Mouse (Mus musculus) heart, postnatal 4 days (tissue): ENCODE data around the gene Spata7. TPM values are rescaled to one million over a fixed set of nuclear protein-coding genes. Genes with fewer than 3 reads are reported as not detected.
"Not testable (repeated sequence)": the region's sequence is repeated elsewhere in the genome, so short reads cannot be mapped to it uniquely, and the experiment has no call there.

Source experiments
- DNase-seq: peaks from one replicate; pipeline ENCODE4 v3.0.0; 2021
- total RNA-seq, 2 experiments: library from RNA; stranded (reverse); gene quantifications; 2 replicates each; pipeline ENCODE4 v1.2.3; 2021

Gene Spata7
- 10 to 100 TPM in 1 of 2 experiments, 1 to 10 TPM in 1; 9.8 to 10.6 TPM for total RNA-seq

DNA sequence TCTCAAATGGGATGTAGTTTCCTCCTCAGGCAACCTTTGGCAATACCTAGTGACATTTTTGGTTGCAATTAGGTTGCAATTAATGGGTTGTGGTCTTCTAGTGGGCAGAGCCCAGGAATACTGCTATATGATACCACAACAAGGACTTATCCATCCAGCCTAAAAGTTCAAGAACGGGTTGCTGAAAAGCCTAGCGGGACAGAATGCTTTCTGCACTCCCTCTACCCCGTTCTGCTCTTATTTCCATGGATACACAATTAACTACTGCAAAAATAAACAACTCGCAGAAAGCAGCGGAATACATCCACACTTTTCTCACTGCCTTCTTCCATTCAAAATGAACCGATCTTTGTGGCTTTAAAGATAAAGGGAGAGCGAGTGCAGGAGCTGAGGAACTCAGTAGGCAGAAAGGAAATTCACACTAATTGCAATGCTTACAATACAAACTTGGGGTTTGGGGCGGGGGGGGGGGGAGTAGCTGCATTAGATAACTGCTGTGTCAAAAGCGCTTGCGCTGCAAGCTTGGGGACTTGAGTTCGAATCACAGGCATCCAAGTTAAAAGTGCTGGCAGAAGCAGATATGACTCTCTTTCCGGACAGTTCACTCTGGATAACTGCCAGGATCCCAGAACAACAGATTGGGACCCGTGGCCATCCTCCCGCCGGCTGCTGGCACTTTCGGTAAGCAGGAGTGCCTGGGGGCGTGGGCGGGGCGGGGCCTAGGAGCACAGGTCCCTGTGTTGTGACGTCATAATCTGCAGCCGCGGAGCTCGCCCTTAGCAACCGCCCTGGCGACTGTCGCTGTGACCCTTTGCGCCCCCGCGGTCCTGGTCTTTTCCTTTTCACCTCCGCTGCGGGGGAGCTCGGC, at the start of gene Spata7:
Gene Spata7 (plus strand): TSS at position 766 of the 868 bp plus-strand sequence.
- peak; percentile 84 for DNase-seq

DNA sequence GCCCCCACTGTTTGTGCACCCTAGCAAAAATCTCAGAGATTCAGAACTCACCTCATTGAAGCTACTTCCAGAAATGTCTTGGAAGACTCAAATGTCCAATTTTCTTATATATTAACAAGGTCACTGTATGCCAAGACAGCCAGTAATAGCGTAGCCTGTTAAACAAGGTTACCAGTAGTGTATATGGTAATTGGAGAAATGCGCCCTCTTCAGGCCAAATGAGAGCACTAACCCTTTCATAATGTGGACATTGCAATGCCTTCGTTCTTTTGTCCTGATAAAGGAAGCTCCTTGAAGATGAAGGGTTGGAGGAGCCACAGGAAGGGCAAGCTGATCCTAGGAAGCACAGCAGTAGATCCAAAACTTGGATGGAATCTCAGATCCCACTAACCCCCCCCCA, 42.7 kb upstream of the Spata7 start:
- DNase-seq = no peak

DNA sequence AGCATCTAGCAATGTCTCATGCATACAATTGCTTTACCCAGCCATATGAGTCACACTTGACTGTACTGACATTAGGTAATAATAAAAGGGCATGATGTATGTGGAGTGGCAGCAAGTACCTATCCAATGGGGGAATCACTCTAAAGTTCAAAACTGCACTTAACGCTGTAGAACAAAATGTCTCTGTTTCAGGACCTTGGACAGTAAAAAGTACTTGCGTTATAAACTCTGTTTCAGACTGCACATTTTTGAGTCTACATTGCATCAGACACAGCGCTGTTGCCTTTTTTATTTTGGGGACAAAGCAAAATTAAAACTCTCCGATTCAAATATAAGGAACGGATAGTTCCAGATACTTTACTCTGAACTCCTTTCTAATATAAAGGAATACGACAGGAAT, 39.4 kb upstream of the Spata7 start:
- DNase-seq = no peak

DNA sequence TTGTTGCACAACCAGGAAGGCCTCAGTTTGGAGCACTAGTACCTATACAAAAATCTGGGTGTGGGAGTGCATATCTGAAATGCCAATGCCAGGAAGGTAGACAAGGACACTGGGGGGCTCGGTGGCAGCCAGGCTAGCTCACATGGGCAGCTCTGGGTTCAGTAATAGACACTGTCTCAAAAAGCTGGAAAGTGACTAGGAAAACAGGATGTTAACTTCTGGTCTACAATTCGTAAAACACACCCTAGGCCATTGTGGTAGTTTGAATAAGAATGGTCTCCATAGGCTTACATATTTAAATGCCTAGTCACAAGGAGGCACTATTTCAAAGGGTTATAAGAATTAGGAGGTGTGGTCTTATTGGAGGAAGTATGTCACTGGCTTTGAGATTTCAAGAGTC, 36.9 kb upstream of the Spata7 start:
- DNase-seq = no peak

DNA sequence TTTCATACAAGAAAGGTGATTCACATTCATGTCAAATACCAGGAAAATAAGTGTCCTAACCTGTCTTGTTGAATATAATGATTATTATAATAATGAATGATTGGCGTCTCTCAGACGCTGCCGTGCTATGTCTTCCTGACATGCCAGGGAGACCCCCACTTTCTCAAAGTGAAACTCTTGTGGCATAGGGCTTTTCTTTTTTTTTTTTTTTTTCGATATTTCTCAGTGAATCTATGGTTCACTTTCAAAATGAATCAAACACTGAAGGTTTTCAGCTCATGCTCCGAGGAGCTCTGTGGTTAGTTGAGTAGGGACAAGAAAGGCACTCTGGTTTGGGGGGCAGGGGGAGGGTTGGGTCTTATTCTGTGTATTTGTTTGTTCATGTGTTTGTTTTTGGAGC, 27.1 kb upstream of the Spata7 start:
- DNase-seq = no peak

DNA sequence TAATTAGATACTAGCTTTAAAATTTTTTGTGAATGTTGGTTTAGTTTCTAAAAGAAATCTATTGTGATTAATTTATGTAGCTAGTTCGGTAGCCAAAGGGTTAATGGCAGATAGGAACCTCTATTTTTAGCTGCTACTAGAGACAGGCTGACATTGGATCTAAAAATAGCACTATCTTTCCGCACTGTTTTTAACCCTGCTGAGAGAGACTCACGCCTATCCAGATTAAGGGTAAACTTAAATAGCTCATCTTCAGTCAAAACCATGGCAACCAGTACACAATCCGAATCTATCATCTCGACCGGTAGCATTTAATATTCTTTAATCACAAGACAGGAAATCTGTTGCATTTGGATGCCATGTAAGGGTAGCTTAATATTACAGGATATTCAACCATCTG, 25.8 kb upstream of the Spata7 start:
- no peak for DNase-seq

DNA sequence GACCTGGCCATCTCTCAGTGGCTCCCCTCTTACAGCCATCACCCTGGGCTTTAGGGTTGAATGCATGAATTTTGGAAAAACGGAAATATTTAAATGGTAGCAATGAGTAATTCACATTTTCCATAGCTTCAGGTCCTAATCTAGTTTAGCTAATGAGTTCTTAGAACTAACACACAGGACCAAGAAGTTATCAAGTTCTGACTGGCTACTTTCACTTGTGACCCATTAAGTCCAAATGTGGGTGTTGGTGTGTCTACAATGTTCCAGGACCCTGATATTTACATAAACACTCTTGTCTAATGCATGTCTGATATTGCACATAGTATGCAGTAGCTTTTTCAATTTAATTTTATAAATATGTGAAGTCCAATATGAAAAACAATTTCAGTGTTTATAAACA, 22.7 kb upstream of the Spata7 start:
- no peak for DNase-seq

DNA sequence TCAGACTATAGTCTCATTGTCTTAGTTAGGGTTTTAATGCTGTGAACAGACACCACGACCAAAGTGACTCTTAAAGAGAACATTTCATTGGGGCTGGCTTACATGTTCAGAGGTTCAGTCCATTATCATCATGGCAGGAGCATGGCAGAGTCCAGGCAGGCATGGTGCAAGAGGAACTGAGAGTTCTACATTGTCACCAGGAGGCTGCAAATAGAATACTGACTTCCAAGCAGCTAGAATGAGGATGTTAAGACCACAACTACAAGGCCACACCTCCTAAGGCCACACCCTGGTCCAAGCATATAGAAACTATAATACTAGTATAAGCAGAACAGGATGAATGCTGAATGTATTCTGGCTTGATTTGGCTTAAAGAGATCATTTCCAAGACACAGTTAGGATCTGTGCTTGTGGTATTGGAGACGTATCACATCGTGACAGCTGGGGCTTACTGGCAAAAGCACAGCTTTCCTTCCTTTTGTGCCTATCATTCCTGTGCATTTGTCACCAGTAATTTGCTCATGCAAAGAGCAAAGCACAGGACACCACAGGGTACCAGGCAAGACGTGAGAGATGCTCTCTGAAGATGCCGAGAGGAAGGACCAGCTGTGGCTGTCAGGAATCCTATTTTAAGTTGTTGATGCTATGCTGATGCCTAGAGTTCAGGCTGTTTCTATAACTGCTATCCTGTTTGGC, 21.2 kb upstream of the Spata7 start:
- no peak for DNase-seq

DNA sequence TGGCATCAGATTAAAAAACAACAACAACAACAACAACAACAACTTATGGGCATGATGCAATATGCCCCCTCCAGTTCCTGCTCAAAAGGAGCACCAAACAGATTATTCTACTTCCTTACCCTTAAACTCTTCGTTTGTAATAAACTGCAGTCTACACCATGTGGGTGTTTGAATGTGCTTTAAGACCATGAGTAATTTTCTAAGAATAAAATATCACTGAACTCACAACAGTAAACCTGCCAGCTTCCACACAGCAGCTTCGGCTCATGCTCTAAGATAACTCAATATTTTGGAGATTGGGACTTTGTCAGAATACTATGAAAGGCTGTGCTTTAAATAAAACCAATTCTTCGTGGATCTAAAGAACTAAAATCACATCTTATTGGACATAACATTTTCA, 17.6 kb upstream of the Spata7 start:
- no peak for DNase-seq

DNA sequence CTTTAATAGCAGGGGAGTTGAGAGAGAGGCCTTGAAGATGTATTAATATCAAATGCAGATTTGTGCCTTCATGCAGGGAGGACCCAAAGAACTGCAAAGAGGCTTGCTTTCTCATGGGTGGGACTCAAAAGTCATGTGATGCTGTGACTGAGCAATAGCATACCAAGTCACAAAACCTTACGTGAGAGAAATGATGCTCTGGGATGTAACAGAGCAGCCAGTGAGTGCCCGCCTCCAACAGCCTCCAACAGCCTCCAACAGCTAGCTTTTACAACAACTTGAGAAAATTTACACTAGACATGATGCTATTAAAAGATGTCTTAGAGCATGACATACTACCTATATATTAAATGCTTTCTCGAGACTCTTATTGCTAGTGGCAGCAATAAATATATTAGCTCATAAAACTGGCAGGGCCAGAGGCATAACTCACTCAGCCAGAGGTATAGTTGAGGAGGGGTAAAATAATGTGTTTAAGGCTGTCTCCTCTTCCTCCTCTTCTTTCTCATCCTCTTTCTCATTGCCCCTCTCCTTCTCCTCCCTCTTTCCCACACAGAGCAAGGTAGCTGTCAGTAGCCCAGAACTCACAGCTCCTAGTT, 12.9 kb upstream of the Spata7 start:
- DNase-seq = no peak

DNA sequence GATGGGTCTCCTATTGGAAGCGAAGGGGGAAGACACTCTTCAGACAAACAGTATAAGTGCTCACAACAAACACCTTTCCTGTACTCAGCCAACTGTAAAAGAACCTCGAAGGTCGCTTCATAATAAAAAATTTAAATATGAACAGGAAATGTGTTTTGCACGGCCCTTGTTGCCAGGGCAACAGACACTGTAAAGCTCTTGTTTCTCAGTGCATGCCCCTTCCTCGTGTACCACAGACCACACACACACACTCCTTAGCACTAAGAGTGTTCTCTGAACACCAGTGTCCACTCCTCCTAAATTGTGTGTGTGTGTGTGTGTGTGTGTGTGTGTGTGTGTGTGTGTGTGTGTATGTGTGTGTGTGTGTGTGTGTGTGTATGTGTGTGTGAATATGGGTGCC, 12.2 kb upstream of the Spata7 start:
- DNase-seq = no peak

DNA sequence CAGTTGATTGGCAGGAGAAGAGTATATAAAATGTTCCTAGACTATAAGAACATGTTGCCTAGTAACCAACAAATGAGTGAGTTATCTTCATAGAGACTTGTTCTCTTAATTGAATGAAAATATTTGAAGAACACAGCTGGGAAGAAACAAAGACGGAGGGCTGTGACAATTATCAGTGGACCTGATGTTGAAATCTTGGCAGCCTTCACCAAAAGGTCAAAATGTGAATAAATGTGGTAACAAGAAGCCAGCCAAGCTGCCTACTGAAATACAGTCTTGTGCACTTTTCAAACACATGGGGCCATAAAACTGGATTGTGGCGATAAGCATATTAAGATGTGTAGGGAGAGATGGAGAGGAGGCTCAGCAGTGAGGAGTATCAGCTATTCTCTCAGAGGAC, 8.5 kb upstream of the Spata7 start:
- no peak for DNase-seq

DNA sequence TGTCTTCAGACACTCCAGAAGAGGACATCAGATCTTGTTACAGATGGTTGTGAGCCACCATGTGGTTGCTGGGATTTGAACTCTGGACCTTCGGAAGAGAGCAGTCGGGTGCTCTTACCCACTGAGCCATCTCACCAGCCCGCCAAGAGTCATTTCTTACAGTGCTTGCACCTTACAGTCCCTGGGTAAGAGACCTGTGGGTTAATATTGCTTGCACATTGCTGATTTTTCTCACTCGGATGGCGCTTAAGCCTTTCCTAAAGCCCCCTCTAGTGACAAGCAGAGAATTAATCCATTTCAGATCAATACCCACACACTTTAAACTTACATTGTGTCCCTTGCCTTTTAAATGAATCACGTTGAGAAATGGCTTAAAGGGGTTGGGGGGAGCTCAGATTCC, 7.0 kb upstream of the Spata7 start:
- not testable (repeated sequence) for DNase-seq

DNA sequence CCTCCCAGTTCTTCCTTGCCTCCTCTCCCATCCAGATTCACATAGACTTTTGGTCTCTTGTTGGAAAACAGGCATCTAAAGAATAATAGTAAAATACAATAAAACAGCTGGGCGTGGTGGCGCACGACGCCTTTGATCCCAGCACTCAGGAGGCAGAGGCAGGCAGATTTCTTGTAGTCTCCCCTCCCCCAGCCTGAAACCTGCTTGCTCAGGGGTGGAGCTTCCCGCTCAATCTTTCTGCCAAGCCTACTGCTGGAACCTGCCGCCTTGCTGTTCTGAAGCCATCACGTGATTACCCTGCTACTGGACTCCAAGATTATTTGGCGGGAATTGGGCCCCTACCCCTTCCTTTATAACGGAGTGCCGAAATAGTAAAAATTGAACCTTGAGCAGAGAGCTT, 4.7 kb upstream of the Spata7 start:
- not testable (repeated sequence) for DNase-seq

DNA sequence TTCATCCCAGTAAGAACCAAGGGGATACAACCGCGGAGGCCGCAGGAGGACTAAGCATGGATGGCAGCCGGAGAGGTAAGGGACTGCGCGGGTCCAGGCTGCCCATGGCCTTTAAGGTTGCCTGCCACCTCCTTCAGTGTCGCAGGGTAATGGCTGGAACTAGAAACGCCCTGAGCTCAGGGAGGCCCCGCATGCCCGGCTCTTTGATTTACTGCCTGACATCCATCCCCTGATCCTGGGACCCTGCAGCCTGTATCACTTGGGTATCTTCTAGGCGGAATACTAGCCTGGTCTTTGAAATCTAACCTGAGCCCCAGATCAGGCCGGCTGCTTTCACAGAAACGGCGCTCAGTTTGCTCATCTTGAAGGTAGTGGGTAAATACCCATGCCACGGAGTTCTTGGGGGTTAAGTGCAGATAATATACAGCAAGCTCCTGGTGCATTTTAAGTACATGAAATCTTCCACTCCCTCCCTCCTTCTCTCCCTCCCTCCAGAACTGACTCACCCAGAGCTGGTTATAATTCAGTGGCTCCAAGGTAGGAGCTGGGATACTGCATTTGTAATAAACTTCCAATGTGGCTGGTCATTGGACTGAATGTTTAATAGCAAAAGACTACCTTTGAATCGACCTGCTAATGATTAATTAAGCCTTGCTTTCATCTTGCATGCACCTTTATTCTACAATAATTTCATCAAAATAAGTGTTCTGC, 458 bp downstream of the Spata7 start:
- DNase-seq = no peak

DNA sequence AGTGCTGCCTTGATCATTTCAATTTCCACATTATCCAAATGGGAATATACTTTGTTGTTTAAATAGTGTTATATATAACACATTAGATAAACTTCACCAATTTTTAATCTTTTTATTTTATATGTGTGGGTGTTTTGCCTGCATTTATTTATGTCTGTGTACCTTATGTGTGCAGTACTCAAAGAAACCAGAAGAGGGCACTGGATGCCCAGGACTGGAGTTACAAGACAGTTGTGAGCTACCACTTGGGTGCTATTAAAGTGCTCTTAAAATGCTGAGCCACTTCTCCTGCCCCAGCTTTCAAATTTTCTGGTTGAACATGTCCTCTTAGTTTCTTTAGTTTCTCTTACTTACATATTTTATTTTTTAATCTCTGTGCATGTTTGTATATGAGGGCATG, 16.9 kb downstream of the Spata7 start:
- no peak for DNase-seq

DNA sequence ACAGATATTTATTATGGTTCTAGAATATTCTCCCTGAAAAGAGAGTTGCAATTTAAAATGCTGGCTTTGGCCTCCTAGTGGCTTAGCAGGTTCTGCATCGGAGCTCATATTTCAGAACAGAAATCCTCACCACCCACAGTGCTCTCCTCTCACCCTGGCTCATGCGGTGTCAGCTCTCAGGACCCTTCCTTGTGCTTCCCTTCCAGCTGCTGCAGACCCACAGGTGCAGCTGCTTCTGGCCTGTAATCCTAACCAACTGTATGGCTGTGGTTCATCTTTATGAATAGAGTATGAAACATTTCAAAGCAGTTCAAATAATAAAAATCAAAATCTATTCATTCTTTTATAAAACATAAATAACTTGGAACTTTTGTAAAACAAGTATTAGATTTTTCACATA, 28.9 kb downstream of the Spata7 start:
- DNase-seq = no peak

DNA sequence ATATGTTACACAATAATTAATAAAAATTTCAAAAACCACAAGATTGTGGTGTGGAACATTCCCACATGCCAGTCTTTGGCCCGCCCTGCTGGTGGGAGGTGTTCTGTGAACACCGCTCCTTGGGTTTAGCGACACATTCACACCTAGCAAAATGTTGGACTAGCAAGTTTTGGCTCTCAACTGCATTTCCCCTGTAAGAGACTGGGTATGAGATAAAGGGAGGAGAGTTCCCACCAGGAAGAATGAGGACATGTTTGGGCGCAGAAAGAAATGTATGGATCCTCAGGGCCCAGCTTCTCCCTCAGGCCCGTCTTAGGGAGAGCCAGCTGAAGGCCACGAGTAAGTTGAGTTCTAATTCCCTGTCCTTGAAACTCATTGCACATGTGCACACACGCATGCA, 34.7 kb downstream of the Spata7 start:
- DNase-seq = no peak

DNA sequence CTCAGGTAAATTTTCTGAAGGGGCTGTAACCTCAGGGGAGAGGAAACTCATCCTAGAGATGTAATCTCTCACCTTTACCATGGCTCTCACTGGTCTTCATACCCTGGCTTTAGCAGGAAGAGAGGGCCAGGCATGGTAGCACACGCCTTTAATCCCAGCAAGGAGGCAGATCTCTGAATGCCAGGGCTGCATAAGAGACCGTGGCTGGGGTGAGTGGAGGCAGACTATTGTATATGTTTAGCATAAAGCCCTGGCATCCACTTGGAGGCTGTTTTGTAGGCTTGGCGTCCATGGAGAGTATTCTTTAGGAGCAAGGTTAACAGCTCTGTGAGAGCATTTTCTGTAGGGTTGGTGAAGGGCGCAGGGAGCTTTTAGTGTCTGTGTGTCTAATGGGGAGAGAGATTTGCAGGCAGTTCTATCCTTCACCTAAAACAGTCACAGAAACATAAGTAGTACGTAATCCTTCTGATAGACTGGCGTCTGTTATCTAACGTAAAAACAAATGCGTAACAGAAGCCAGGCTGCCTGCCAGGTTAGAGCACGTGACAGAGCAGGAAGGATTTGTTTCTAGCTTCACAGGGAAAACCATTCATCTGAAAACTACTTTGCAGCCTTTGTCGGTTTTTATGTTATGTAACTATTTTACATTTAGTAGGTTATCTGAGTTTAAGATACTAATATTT, 40.3 kb downstream of the Spata7 start:
- DNase-seq = peak; percentile 77

DNA sequence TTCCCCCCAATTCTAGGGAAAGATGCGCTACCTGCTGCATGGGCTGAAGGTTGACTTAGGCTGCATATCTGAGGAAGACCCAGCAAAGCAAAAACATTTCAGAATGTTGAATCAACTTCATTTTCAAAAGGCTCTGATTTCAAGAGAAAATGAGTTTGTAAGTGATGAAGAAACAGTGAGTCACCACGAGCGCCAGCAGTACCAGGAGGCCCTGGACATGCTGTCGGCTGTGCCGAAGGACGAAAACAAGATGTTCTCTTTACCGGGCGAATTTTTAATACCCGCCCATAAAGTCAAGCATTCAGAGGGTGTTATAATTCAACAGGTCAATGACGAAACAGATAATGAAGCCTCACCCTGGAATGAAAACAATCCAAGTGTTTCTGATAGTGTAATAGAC, 41.1 kb downstream of the Spata7 start:
- DNase-seq = no peak

DNA sequence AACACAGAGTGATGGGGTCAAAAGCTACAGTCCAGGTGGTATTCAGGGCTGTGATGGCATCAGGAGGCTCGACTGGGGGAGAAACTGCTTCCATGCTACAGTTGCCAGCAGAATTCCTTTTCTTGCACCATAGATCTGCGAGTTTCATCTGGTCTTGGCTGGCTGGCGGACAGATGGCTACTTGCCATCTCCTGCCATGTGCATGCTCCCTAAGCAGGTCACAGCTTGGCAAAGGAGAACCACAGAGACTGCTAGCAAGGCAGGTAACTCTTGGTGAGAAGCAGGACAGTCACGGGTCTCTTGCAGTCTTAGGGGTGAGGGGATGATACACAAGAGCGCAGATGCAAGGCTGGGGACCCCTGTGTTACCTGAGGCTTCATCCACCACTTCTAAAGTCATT, 41.9 kb downstream of the Spata7 start:
- DNase-seq = peak; percentile 24

DNA sequence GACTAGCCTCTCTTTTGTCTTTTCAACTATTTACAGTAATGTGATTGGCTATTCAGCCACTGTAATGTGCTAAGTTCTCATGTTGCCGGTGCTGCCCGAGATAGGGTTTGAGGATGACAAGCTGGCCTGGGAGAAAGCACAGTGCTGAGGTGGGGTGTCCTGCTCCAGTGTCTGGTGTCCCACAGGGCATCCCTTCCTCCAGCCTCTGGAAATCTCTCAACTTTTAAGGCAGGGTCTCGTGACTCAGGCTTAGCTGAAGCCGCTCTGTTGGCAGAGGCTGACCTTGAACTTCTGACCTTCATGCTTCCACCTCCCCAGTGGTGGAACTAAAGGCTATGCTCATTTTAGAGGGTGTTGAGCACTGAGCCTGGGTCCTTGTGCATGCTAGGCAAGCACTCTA, 42.5 kb downstream of the Spata7 start:
- DNase-seq = no peak
